Mouse (Mus musculus): ENCODE measurements around the gene Slco1c1. TPM values are rescaled to one million over a fixed set of nuclear protein-coding genes. Genes with fewer than 3 reads are reported as not detected.
"Not testable (repeated sequence)": the region's sequence is repeated elsewhere in the genome, so short reads cannot be mapped to it uniquely, and the experiment has no call there.

The Slco1c1 gene
- polyA plus RNA-seq, 1 experiment from 2014 or later = 0.20 TPM

- Histone ChIP-seq H3K36me3 (no peaks in the 10 kb centered on the region), H3K27me3 (no peaks in the 10 kb centered on the region), H3K4me2 (no peak overlapping the region), H3K9me3 (no peaks in the 10 kb centered on the region), H3K4me3 (no peak overlapping the region), H3K4me1 (no peaks in the 10 kb centered on the region), H3K27ac (no peak overlapping the region), H3K9ac (no peak overlapping the region)
- ATAC-seq (ENCODE audit: insufficient number of reproducible peaks, low FRiP score, low TSS enrichment, low read depth) = no peak
- WGBS = 49% methylated on average over 6 of the region's 6 CpGs
Observed at GRCm38 (mm10) chr6:141530865-141531264, 6.7 kb downstream of the Slco1c1 start.

GRCm38 (mm10) chr6:141537298-141537697, 13.1 kb downstream of the Slco1c1 start:
- Histone ChIP-seq H3K27ac (no peak overlapping the region), H3K4me2 (no peak overlapping the region), H3K9me3 (no peaks in the 10 kb centered on the region), H3K27me3 (no peaks in the 10 kb centered on the region), H3K9ac (no peak overlapping the region), H3K4me3 (no peak overlapping the region), H3K4me1 (peaks cover 10% of the 10 kb centered on the region), H3K36me3 (no peaks in the 10 kb centered on the region)
- 12% methylated on average over 3 of the region's 3 CpGs for WGBS
- 0 out of 2 replicates have a peak, but pooled peaks have one; percentile 40 for ATAC-seq (ENCODE audit: insufficient number of reproducible peaks, low FRiP score, low TSS enrichment, low read depth)

- H3K9ac ChIP-seq = no peak overlapping the region
- 60% methylated on average over 1 of the region's 1 CpGs for WGBS
Observed at GRCm38 (mm10) chr6:141541136-141541535, 17.0 kb downstream of the Slco1c1 start.

GRCm38 (mm10) chr6:141543344-141543743, 19.2 kb downstream of the Slco1c1 start:
- ATAC-seq (ENCODE audit: insufficient number of reproducible peaks, low FRiP score, low TSS enrichment, low read depth) = no peak
- Histone ChIP-seq H3K9ac (no peak overlapping the region), H3K4me1 (no peaks in the 10 kb centered on the region), H3K4me3 (no peak overlapping the region), H3K36me3 (no peaks in the 10 kb centered on the region), H3K4me2 (no peak overlapping the region), H3K27ac (no peak overlapping the region), H3K27me3 (no peaks in the 10 kb centered on the region), H3K9me3 (no peaks in the 10 kb centered on the region)
- 77% methylated on average over 7 of the region's 7 CpGs for WGBS

More at GRCm38 (mm10) chr6:141541136-141541535, 17.0 kb downstream of the Slco1c1 start:
- H3K9me3 ChIP-seq = no peaks in the 10 kb centered on the region
- ATAC-seq (ENCODE audit: insufficient number of reproducible peaks, low FRiP score, low TSS enrichment, low read depth) = no peak
- no peak overlapping the region for H3K27ac ChIP-seq
- no peak overlapping the region for H3K4me2 ChIP-seq
- H3K4me1 ChIP-seq = peaks cover 10% of the 10 kb centered on the region
- H3K36me3 ChIP-seq = no peaks in the 10 kb centered on the region
- H3K27me3 ChIP-seq = no peaks in the 10 kb centered on the region
- H3K4me3 ChIP-seq = no peak overlapping the region

GRCm38 (mm10) chr6:141558118-141558517, 34.0 kb downstream of the Slco1c1 start:
- Histone ChIP-seq H3K4me3 (no peak overlapping the region), H3K36me3 (no peaks in the 10 kb centered on the region), H3K9ac (no peak overlapping the region), H3K4me2 (no peak overlapping the region), H3K4me1 (no peaks in the 10 kb centered on the region), H3K9me3 (no peaks in the 10 kb centered on the region), H3K27me3 (no peaks in the 10 kb centered on the region), H3K27ac (no peak overlapping the region)
- WGBS = 77% methylated on average over 1 of the region's 1 CpGs
- no peak for ATAC-seq (ENCODE audit: insufficient number of reproducible peaks, low FRiP score, low TSS enrichment, low read depth)

DNA sequence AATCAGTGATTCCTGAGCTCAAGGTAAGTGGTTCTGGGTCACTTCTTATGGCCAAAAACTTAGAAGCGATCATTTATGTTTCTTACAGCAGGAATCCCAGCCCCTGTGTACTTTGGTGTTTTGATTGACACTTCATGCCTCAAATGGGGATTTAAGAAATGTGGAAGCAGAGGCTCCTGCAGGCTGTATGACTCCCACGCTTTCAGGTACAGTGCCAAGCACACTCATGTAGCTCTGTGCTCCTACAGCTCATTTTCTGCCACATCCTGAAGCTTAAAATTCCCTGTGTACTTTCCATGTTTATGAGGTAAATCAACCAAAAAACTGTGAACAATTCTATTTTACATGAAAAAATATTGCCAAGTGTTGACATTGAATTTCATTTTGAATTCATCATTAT, 43.2 kb downstream of the Slco1c1 start:
- H3K9ac ChIP-seq = no peak overlapping the region
- H3K27me3 ChIP-seq = no peaks in the 10 kb centered on the region
- H3K4me1 ChIP-seq = no peaks in the 10 kb centered on the region
- no peaks in the 10 kb centered on the region for H3K36me3 ChIP-seq
- ATAC-seq (ENCODE audit: insufficient number of reproducible peaks, low FRiP score, low TSS enrichment, low read depth) = no peak
- no peaks in the 10 kb centered on the region for H3K9me3 ChIP-seq
- WGBS = 75% methylated on average over 2 of the region's 2 CpGs
- no peak overlapping the region for H3K4me3 ChIP-seq
- no peak overlapping the region for H3K27ac ChIP-seq
- H3K4me2 ChIP-seq = no peak overlapping the region

GRCm38 (mm10) chr6:141567852-141568558, 43.8 kb downstream of the Slco1c1 start:
- Histone ChIP-seq H3K4me3 (no peak overlapping the region), H3K9me3 (no peaks in the 10 kb centered on the region), H3K4me1 (no peaks in the 10 kb centered on the region), H3K36me3 (no peaks in the 10 kb centered on the region), H3K4me2 (no peak overlapping the region), H3K27ac (no peak overlapping the region), H3K9ac (no peak overlapping the region), H3K27me3 (no peaks in the 10 kb centered on the region)
- ATAC-seq (ENCODE audit: insufficient number of reproducible peaks, low FRiP score, low TSS enrichment, low read depth) = no peak
- WGBS = 62% methylated on average over 10 of the region's 10 CpGs

GRCm38 (mm10) chr6:141568559-141568946, 44.4 kb downstream of the Slco1c1 start:
- Histone ChIP-seq H3K4me1 (no peaks in the 10 kb centered on the region), H3K4me3 (no peak overlapping the region), H3K9ac (no peak overlapping the region), H3K27me3 (no peaks in the 10 kb centered on the region), H3K27ac (no peak overlapping the region), H3K9me3 (no peaks in the 10 kb centered on the region), H3K4me2 (no peak overlapping the region), H3K36me3 (no peaks in the 10 kb centered on the region)
- ATAC-seq (ENCODE audit: insufficient number of reproducible peaks, low FRiP score, low TSS enrichment, low read depth) = no peak
- 68% methylated on average over 3 of the region's 3 CpGs for WGBS

DNA sequence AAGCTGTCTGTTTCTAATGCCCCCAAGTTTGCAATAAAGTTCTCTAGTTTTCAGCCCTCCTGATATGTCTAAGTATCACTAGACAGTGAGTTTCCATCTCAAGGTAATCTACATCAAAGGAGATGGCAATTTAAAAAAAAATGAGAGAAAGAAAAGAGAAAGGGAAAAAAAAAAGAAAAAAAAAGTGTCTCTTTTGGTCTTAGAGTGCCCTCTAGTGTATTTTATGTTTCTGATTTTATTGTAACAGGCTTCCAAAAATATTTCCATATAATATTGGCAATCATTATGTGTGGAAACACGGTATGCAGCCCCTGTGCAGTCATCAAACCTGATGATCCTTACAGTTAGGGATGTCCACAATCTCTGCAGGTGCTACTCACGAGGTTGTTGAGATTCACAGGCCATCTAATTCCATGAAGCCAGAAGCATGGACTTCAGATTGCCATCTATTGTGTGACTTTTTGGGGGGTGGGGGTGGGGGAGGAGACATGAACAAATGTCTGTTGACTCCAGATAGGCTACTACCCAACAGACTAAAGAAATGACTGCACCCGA, 52.6 kb downstream of the Slco1c1 start:
- Histone ChIP-seq H3K4me1 (no peaks in the 10 kb centered on the region), H3K27me3 (no peaks in the 10 kb centered on the region), H3K27ac (no peak overlapping the region), H3K4me2 (no peak overlapping the region), H3K36me3 (no peaks in the 10 kb centered on the region), H3K9me3 (no peaks in the 10 kb centered on the region), H3K9ac (no peak overlapping the region), H3K4me3 (no peak overlapping the region)
- ATAC-seq (ENCODE audit: insufficient number of reproducible peaks, low FRiP score, low TSS enrichment, low read depth) = no peak
- WGBS = 43% methylated on average over 3 of the region's 3 CpGs

DNA sequence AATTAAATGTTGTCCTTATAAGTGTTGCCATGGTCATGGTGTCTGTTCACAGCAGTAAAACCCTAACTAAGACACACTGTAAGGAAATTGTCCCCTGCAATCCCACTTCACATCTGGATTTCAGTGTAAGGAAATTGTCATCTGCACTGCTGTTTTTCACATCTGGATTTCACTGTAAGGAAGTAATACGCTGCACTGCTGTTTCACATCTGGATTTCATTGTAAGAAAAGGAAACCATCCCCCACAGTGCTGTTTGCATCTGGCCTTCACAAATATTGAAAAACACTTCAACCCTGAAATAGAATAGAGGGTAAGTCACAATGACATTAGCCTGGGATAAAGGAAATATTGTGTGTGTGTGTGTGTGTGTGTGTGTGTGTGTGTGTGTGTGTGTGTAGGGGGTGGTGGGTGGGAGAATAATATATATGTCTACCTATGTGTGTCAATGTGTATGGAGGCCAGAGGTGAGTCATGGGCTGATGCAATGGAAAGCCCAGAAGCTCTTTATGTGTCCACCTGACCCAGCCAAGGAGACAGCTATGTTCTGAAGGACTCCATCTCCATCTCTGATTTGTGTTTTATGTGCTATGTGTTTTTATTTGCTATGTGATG, 60.7 kb downstream of the Slco1c1 start:
- no peak overlapping the region for H3K27ac ChIP-seq
- WGBS = 28% methylated on average over 1 of the region's 1 CpGs

DNA sequence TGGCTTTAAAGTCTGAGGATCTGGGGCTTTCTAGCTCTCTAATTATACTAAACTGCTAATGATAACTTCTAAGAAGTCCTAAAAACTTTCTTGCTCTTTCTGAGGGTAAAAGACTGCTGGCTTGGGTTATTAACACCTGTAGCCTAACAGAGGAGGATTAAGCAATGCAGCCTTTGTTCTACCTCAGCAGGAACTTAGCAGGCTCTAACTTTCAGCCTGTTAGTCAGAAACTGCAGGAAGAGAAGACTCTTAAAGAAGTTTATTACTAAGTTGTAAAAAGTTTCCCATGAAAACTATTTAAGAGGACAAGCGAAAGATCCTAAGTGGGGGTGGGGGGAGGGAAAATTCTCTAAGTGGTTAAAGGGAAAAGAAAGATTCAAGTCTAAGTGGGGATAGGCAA, 65.8 kb downstream of the Slco1c1 start:
- no peak for ATAC-seq (ENCODE audit: insufficient number of reproducible peaks, low FRiP score, low TSS enrichment, low read depth)
- H3K4me1 ChIP-seq = no peaks in the 10 kb centered on the region
- H3K9me3 ChIP-seq = no peaks in the 10 kb centered on the region
- no peaks in the 10 kb centered on the region for H3K27me3 ChIP-seq
- no peak overlapping the region for H3K9ac ChIP-seq
- no peak overlapping the region for H3K4me3 ChIP-seq
- H3K4me2 ChIP-seq = no peak overlapping the region
- no peaks in the 10 kb centered on the region for H3K36me3 ChIP-seq
- H3K27ac ChIP-seq = no peak overlapping the region
- WGBS = 5% methylated on average over 1 of the region's 1 CpGs

More for the DNA sequence above, 60.7 kb downstream of the Slco1c1 start:
- H3K4me2 ChIP-seq = no peak overlapping the region
- no peaks in the 10 kb centered on the region for H3K9me3 ChIP-seq
- H3K27me3 ChIP-seq = no peaks in the 10 kb centered on the region
- no peak overlapping the region for H3K4me3 ChIP-seq
- ATAC-seq (ENCODE audit: insufficient number of reproducible peaks, low FRiP score, low TSS enrichment, low read depth) = no peak
- H3K4me1 ChIP-seq = no peaks in the 10 kb centered on the region
- no peak overlapping the region for H3K9ac ChIP-seq
- no peaks in the 10 kb centered on the region for H3K36me3 ChIP-seq

DNA sequence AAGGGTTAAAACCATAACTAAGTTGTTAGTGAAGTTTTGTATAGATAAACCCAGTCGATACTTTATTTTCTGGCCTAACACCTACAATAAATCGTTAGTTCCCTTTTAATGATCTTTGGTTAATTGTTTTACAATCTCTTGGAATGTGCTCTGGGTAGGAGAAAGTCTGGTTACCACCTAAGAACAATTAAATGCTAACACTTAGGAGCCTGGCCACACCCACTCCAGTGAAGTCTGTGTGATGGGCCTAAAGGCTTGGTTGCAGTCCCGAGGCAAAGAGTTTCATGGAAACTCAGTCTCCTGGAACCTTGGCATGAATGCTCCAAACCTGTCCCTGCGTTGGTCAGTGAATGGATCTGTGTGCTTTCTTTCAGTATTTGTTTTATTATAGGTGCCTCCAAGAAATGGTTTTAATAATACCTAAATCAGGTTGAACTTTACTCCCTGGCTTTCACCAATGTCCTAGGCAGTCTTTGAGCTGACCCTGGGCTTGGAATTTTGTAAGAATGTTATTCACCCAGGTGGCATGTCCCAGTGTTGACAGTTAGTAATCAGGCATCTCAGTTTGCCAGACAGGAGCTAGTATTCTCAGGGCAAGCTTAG, 66.5 kb downstream of the Slco1c1 start:
- H3K4me2 ChIP-seq; H3K27me3 ChIP-seq; H3K9ac ChIP-seq; ATAC-seq (ENCODE audit: insufficient number of reproducible peaks, low FRiP score, low TSS enrichment, low read depth); H3K4me3 ChIP-seq; H3K4me1 ChIP-seq; H3K27ac ChIP-seq; H3K36me3 ChIP-seq; H3K9me3 ChIP-seq: not testable (repeated sequence)
- WGBS = 17% methylated on average over 4 of the region's 4 CpGs

Measured in limb, embryonic 15.5 days (tissue).